Mouse (Mus musculus) erythroid progenitor cell, adult 5-6 weeks (primary cell): ENCODE results near the gene Esp36. TPM values are rescaled to one million over a fixed set of nuclear protein-coding genes. Genes with fewer than 3 reads are reported as not detected.
"Not testable (repeated sequence)": the region's sequence is repeated elsewhere in the genome, so short reads cannot be mapped to it uniquely, and the experiment has no call there.

Experiments used
- ATAC-seq: replicated peaks from 2 replicates; pipeline ENCODE4 v1.8.0; 2016; ENCODE audit warnings: moderate number of reproducible peaks, mild to moderate bottlenecking, moderate TSS enrichment, inconsistent platforms; ENCODE audit not compliant: poor library complexity, low FRiP score, severe bottlenecking
- total RNA-seq, 2 experiments: library from RNA; stranded (forward) in 1 of 2; stranded (reverse) in 1 of 2; fragments of 150-400 nt in 1 of 2; fragments of 186-747, 209-891 nt in 1 of 2; gene quantifications; 2 replicates each; pipeline versions ENCODE4 v1.2.3 to v1.2.4; 2015 to 2017; ENCODE audit warnings: low replicate concordance in 2 of 2

Esp36 gene
- total RNA-seq (2015; ENCODE audit: low replicate concordance): not detected in 2 replicates
- total RNA-seq (2017; ENCODE audit: low replicate concordance): not detected in 2 replicates

DNA sequence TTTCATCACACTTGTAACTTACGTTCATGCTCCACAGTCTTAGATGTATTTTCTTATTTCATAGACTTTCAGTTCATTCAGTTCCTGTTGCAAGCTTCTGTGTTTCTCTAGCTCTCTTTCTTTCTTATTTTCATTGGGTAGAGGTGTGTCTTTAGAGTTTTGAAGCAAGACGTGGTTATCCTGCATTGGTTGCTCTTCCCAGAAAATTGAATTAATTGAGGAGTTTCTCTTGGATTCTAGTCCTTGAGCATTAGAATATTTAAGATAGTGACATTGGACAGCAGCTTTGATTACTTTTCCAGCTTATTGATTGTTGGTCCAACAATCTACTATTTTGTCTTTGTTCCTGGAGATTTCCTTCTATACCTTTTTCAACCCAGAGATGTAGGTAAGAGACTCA is at the start of gene Esp36:
Esp36 (minus strand) TSS at position 101 of the 400 bp plus-strand sequence.
- ATAC-seq: no peak

- ATAC-seq: not testable (repeated sequence)
Observed at GRCm38 (mm10) chr17:38456206-38456605, 36.2 kb upstream of the Esp36 start.

DNA sequence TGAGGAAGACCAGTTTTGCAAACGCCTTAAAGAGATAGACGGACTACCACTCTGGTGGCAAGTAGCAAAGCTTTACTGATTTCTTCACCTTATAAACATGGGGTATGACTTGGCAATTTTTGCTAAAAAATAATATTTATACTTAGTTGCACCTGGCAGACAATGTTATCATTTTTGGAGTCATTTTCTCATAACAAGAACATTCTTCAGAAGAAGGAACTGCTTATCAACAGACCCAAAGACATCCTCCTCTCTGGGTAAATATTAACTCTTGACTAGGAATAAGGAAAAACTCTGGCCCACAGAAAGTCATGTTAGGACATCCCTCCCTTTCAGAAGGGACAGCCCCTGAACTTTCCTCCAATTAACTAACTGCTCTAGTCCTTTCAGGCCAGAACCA is 30.7 kb upstream of the Esp36 start:
- no peak for ATAC-seq

DNA sequence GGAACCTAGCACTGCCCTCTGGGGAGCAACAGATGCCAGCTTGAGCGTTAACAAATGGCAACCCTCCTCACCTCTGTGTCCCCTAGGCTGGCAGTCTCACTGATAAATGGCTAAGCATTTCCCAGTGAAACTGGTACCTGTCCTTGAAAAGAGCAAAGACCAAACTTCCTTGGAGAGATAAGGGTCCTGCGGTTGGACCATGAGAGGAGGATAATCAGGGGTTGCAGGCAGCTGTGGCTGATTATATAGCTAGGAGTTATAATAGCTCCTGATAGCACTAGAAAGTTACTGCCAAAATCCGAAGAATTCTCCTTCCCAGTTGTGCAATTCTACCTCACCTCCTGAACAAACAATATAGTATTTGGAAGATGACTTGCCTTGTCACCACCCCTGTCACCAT is 13.8 kb downstream of the Esp36 start:
- no peak for ATAC-seq

DNA sequence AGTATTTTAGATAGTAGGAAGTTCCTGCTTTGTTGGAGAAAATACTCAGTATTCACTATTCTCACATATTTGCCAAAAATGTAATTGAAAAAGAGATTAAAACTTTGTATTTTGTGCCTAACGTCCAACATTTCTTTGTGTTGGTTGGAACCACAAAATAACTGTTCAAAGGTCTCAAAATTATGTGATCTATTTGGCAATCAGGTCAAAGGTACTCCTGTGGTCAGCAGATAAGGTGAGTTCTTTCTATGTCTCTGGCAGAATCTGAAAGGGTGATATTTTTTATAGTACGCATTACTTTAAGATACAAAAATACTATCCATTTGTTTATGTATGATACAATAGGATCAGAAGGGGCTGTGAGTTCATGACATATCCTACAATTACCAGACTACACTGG is 28.2 kb downstream of the Esp36 start:
- no peak for ATAC-seq

Other genes starting within 250 kb of the Esp36 start
- gene Olfr134, start 248.8 kb downstream of the Esp36 start, total RNA-seq (2015; ENCODE audit: low replicate concordance): not detected in 2 replicates
- not detected in 2 replicates for gene Olfr134, start 248.8 kb downstream of the Esp36 start, total RNA-seq (2017; ENCODE audit: low replicate concordance)
- not detected in 2 replicates for gene Olfr135, start 215.8 kb downstream of the Esp36 start, total RNA-seq (2015; ENCODE audit: low replicate concordance)
- not detected in 2 replicates for gene Olfr135, start 215.8 kb downstream of the Esp36 start, total RNA-seq (2017; ENCODE audit: low replicate concordance)
- not detected in 2 replicates for gene Olfr138, start 159.2 kb downstream of the Esp36 start, total RNA-seq (2015; ENCODE audit: low replicate concordance)
- not detected in 2 replicates for gene Olfr138, start 159.2 kb downstream of the Esp36 start, total RNA-seq (2017; ENCODE audit: low replicate concordance)
- not detected in 2 replicates for gene Olfr137, start 112.6 kb downstream of the Esp36 start, total RNA-seq (2015; ENCODE audit: low replicate concordance)
- gene Olfr137, start 112.6 kb downstream of the Esp36 start, total RNA-seq (2017; ENCODE audit: low replicate concordance): not detected in 2 replicates
- gene Olfr136, start 90.4 kb downstream of the Esp36 start, total RNA-seq (2015; ENCODE audit: low replicate concordance): not detected in 2 replicates
- not detected in 2 replicates for gene Olfr136, start 90.4 kb downstream of the Esp36 start, total RNA-seq (2017; ENCODE audit: low replicate concordance)
- gene Esp34, start 134.0 kb upstream of the Esp36 start, total RNA-seq (2015; ENCODE audit: low replicate concordance): not detected in 2 replicates
- not detected in 2 replicates for gene Esp34, start 134.0 kb upstream of the Esp36 start, total RNA-seq (2017; ENCODE audit: low replicate concordance)
- gene Esp31, start 219.3 kb upstream of the Esp36 start, total RNA-seq (2015; ENCODE audit: low replicate concordance): not detected in 2 replicates
- not detected in 2 replicates for gene Esp31, start 219.3 kb upstream of the Esp36 start, total RNA-seq (2017; ENCODE audit: low replicate concordance)